ENCODE assay signal across 21 mouse cellular contexts in genomic region chr12:99844951-99845350, GRCm38 (mm10). TPM values are rescaled to one million over a fixed set of nuclear protein-coding genes. Genes with fewer than 3 reads are reported as not detected.
DNase-seq lines count a peak whose midpoint lies in the region; ATAC-seq lines count a peak whose summit lies in the region.
"Had no signal": no experiment of that assay in that cellular context is flagged by ENCODE, and none has a peak within 500 bp of the region (broad histone marks: within the 10 kb centered on the region; RNA-seq: fewer than 3 reads in every experiment).

No protein-coding gene starts in this region.

- no peaks in the 10 kb centered on the region for H3K27me3 ChIP-seq in kidney, embryonic 14.5 days (ENCODE audit: control insufficient read depth, insufficient read depth, low read length)
- H3K27me3 ChIP-seq in kidney, embryonic 16.5 days (ENCODE audit: insufficient read depth, low read length): no peaks in the 10 kb centered on the region
- H3K27me3 ChIP-seq: embryonic facial prominence, embryonic 13.5 days; embryonic facial prominence, embryonic 15.5 days; forebrain, embryonic 12.5 days had no signal

- no peak overlapping the region for H3K4me3 ChIP-seq in kidney, embryonic 14.5 days (ENCODE audit: low read length)
- no peak overlapping the region for H3K4me3 ChIP-seq in kidney, embryonic 16.5 days (ENCODE audit: low read length)
- H3K4me3 ChIP-seq: embryonic facial prominence, embryonic 13.5 days; embryonic facial prominence, embryonic 15.5 days; erythroblast, embryonic 14.5 days; forebrain, embryonic 10.5 days; forebrain, embryonic 12.5 days had no signal

- no peak for DNase-seq in kidney, postnatal 14 days
- DNase-seq in kidney, postnatal 36 days: no peak
- DNase-seq: adrenal gland, adult 2 months; adrenal gland, postnatal 10 days; adrenal gland, postnatal 25 days; cerebellum, adult 11 months; cerebellum, adult 18-20 months; cerebellum, adult 8-10 months; cerebellum, adult 9-11 months; cerebellum, postnatal 14 days; cerebellum, postnatal 36 days; embryo, embryonic 11 days had no signal

- peak; percentile 49; the same call in 1 of the 2 replicates for ATAC-seq in kidney, embryonic 14.5 days (ENCODE audit: low FRiP score, low TSS enrichment)
- 0 out of 2 replicates have a peak, but pooled peaks have one; percentile 57 for ATAC-seq in kidney, embryonic 16.5 days (ENCODE audit: low FRiP score, low TSS enrichment)
- ATAC-seq: forebrain, embryonic 14.5 days; forebrain, embryonic 16.5 days had no signal

- no peak overlapping the region for H3K27ac ChIP-seq in kidney, embryonic 14.5 days (ENCODE audit: low read depth, low read length)
- no peak overlapping the region for H3K27ac ChIP-seq in kidney, embryonic 16.5 days (ENCODE audit: low read length)
- H3K27ac ChIP-seq: embryonic facial prominence, embryonic 13.5 days; embryonic facial prominence, embryonic 15.5 days; forebrain, embryonic 10.5 days; forebrain, embryonic 12.5 days had no signal

- H3K9ac ChIP-seq in kidney, embryonic 14.5 days (ENCODE audit: low read depth, low read length): no peak overlapping the region
- no peak overlapping the region for H3K9ac ChIP-seq in kidney, embryonic 16.5 days (replicated peaks; ENCODE audit: low read length)
- H3K9ac ChIP-seq: embryonic facial prominence, embryonic 13.5 days; embryonic facial prominence, embryonic 15.5 days; forebrain, embryonic 12.5 days had no signal

- H3K4me1 ChIP-seq in kidney, embryonic 14.5 days (ENCODE audit: control insufficient read depth, insufficient read depth, low read length): no peaks in the 10 kb centered on the region
- 0 out of 2 replicates have a peak, but pooled peaks cover 4% of the 10 kb centered on the region for H3K4me1 ChIP-seq in kidney, embryonic 16.5 days (ENCODE audit: insufficient read depth, low read length)
- H3K4me1 ChIP-seq: embryonic facial prominence, embryonic 13.5 days; embryonic facial prominence, embryonic 15.5 days; forebrain, embryonic 10.5 days; forebrain, embryonic 12.5 days had no signal

- H3K36me3 ChIP-seq in kidney, embryonic 14.5 days (ENCODE audit: control insufficient read depth, insufficient read depth, low read length): no peaks in the 10 kb centered on the region
- H3K36me3 ChIP-seq in kidney, embryonic 16.5 days (ENCODE audit: insufficient read depth, low read length): no peaks in the 10 kb centered on the region
- H3K36me3 ChIP-seq: embryonic facial prominence, embryonic 13.5 days; embryonic facial prominence, embryonic 15.5 days; forebrain, embryonic 12.5 days had no signal

- H3K9me3 ChIP-seq in kidney, embryonic 14.5 days (ENCODE audit: control insufficient read depth, low read length): no peaks in the 10 kb centered on the region
- no peaks in the 10 kb centered on the region for H3K9me3 ChIP-seq in kidney, embryonic 16.5 days (ENCODE audit: low read length)
- H3K9me3 ChIP-seq: embryonic facial prominence, embryonic 13.5 days; embryonic facial prominence, embryonic 15.5 days; forebrain, embryonic 10.5 days; forebrain, embryonic 12.5 days had no signal

- WGBS in kidney, embryonic 14.5 days: 49% methylated on average over 8 of the region's 8 CpGs
- WGBS in kidney, embryonic 16.5 days: 48% methylated on average over 8 of the region's 8 CpGs

- H3K4me2 ChIP-seq in kidney, embryonic 14.5 days (replicated peaks; ENCODE audit: low read depth, low read length): no peak overlapping the region
- H3K4me2 ChIP-seq in kidney, embryonic 16.5 days (replicated peaks; ENCODE audit: low read depth, low read length): no peak overlapping the region
- H3K4me2 ChIP-seq: embryonic facial prominence, embryonic 13.5 days; embryonic facial prominence, embryonic 15.5 days; forebrain, embryonic 12.5 days had no signal

RNA-seq across cellular contexts. Expression of gene Efcab11, which starts 39.3 kb away (rescaled TPM):
- polyA plus RNA-seq in kidney, embryonic 14.5 days (2014; fragmentation: Nextera tagmentation; extraction: Ambion mirVana): 12.8 and 14.9 TPM in 2 replicates
- 12.5 TPM in 2 replicates for polyA plus RNA-seq in kidney, embryonic 16.5 days (2015; fragmentation: Nextera tagmentation; extraction: Ambion mirVana)

RNA-seq across cellular contexts. Expression of gene Tdp1, which starts 39.4 kb away (rescaled TPM):
- polyA plus RNA-seq in kidney, embryonic 14.5 days (2014; fragmentation: Nextera tagmentation; extraction: Ambion mirVana): 48.8 and 70.4 TPM in 2 replicates
- 61.7 and 66.4 TPM in 2 replicates for polyA plus RNA-seq in kidney, embryonic 16.5 days (2015; fragmentation: Nextera tagmentation; extraction: Ambion mirVana)
